Mouse (Mus musculus) testis, postnatal 10 days (tissue): ENCODE measurements at regions not wholly inside any gene's neighbourhood (a gene's known extent, or its start where the extent isn't known, plus 50 kb on each side); places are given as distances from the start of the nearest gene placed in this dataset.
"Not testable (repeated sequence)": the region's sequence is repeated elsewhere in the genome, so short reads cannot be mapped to it uniquely, and the experiment has no call there.

Source experiments
- DNase-seq: peaks from one replicate; pipeline ENCODE4 v3.0.0; 2021; ENCODE audit warnings: low spot score

GRCm38 (mm10) chr11:40510325-40511239, 184.4 kb downstream of the Mat2b start:
- no peak for DNase-seq

GRCm38 (mm10) chr11:40491599-40491998, 203.4 kb downstream of the Mat2b start:
- no peak for DNase-seq

- not testable (repeated sequence) for DNase-seq
Measured at GRCm38 (mm10) chr11:40478171-40478570, 216.8 kb downstream of the Mat2b start.

- DNase-seq: no peak
Measured at GRCm38 (mm10) chr11:40477294-40477693, 217.7 kb downstream of the Mat2b start.

GRCm38 (mm10) chr11:40469080-40469705, 225.8 kb downstream of the Mat2b start:
- DNase-seq: no peak

- DNase-seq: no peak
Measured at GRCm38 (mm10) chr11:40456571-40456970, 238.4 kb downstream of the Mat2b start.

- not testable (repeated sequence) for DNase-seq
Measured at GRCm38 (mm10) chr11:40454994-40455393, 240.0 kb downstream of the Mat2b start.

GRCm38 (mm10) chr11:40446846-40447245, 248.2 kb downstream of the Mat2b start:
- DNase-seq: no peak

GRCm38 (mm10) chr11:40434002-40434401, 261.0 kb downstream of the Mat2b start:
- no peak for DNase-seq

- no peak for DNase-seq
Measured at GRCm38 (mm10) chr11:40428858-40429257, 266.1 kb downstream of the Mat2b start.

GRCm38 (mm10) chr11:40424316-40424715, 270.7 kb downstream of the Mat2b start:
- DNase-seq: no peak

GRCm38 (mm10) chr11:40407571-40407970, 287.4 kb downstream of the Mat2b start:
- no peak for DNase-seq

GRCm38 (mm10) chr11:40402249-40402648, 292.8 kb downstream of the Mat2b start:
- DNase-seq: no peak

GRCm38 (mm10) chr11:40397453-40398104, 297.4 kb downstream of the Mat2b start:
- DNase-seq: no peak

- DNase-seq: no peak
Measured at GRCm38 (mm10) chr11:40395331-40395730, 299.7 kb downstream of the Mat2b start.

GRCm38 (mm10) chr11:40394864-40395266, 300.1 kb downstream of the Mat2b start:
- DNase-seq: no peak

- DNase-seq: no peak
Measured at GRCm38 (mm10) chr11:40394283-40394758, 300.7 kb downstream of the Mat2b start.

GRCm38 (mm10) chr11:40380696-40381095, 314.3 kb downstream of the Mat2b start:
- DNase-seq: no peak

GRCm38 (mm10) chr11:40371696-40372095, 323.3 kb downstream of the Mat2b start:
- DNase-seq: no peak

- no peak for DNase-seq
Measured at GRCm38 (mm10) chr11:40366573-40366972, 328.4 kb downstream of the Mat2b start.

GRCm38 (mm10) chr11:40362530-40363185, 332.3 kb downstream of the Mat2b start:
- no peak for DNase-seq
